Mouse (Mus musculus): ENCODE data around the gene F2rl3.

DNA sequence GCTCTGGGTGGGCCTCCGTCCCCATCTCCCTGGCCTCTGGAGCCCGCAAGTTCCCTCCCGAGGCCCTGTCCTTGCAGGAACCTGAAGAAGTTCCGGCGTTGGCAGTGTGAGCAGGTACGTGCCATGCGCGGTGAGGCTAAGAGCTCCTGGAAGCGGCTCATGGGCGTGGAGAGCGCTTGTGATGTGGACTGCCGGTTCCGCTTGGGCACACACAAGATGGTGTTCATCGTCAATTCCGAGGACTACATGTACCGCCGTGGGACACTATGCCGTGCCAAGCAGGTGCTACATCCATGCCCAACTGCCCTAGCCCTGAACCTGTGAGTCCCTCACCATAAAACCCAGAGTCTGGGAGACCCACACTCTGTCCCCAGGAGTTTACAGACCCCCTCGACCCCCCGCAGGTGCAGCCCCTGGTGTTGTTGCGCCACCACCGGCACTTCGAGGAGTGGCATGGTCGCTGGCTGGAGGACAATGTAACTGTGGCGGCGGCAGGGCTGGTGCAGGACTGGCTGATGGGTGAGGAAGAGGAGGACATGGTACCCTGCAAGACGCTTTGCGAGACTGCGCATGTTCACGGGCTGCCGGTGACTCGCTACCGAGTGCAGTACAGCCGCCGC lies 4.8 kb upstream of the F2rl3 start:
- TF ChIP-seq GATA1 (IDR thresholded peaks at IDR 0.05; ENCODE audit: borderline replicate concordance, low read length) (no peak), FLI1 (IDR thresholded peaks at IDR 0.05; ENCODE audit: low read length) (no peak)

Data from megakaryocyte, embryonic 14.5 days (primary cell).